Mouse (Mus musculus): ENCODE measurements at regions not wholly inside any gene's neighbourhood (a gene's known extent, or its start where the extent isn't known, plus 50 kb on each side); places are given as distances from the start of the nearest gene placed in this dataset.
"Not testable (repeated sequence)": the region's sequence is repeated elsewhere in the genome, so short reads cannot be mapped to it uniquely, and the experiment has no call there.

DNA sequence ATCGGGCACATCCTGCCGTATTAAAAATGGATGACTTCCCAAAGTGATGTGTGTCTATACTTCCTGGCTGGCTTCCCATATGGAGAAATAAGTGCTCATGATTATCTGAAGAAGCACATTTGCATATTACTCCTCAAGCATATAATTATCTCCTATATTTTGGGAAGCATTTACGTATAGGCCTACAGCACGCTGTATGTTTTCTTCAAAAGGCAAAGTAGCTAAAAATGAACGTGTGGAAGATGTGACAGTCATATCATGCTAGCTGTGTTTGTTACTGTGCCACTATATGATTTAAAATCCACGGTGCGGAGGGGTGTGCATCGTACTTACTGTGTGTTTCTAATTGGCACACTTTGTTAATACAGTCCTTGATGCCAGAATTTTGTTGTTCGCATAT, 242.7 kb downstream of the Antxr2 start:
- TF ChIP-seq CTCF (IDR thresholded peaks at IDR 0.05; ENCODE audit: control insufficient read depth, insufficient read depth, low read length): no peak
- no peak for TF ChIP-seq POLR2A (IDR thresholded peaks at IDR 0.05; ENCODE audit: borderline replicate concordance, control insufficient read depth, low read depth, low read length)

DNA sequence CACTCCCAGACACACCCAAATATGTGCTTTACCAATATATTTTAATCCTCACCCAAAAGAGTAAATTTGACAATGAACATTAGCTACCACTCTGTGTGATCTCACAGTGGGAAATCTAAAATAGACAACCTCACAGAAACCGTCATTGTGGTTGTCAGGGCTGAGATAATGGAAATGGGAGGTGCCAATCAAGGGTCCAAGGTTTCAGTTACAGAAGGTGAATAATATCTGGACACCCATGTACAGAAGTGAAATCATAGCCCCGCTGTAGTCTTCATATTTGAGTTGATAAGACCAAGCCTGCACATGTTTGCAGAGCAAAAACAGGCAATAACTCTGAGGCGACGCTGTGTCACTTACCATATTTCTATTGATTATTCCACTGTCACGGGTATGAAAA, 243.8 kb downstream of the Antxr2 start:
- TF ChIP-seq CTCF (IDR thresholded peaks at IDR 0.05; ENCODE audit: control insufficient read depth, insufficient read depth, low read length): no peak
- no peak for TF ChIP-seq POLR2A (IDR thresholded peaks at IDR 0.05; ENCODE audit: borderline replicate concordance, control insufficient read depth, low read depth, low read length)
- H3K4me3 ChIP-seq (replicated peaks; ENCODE audit: control insufficient read depth, low read depth, low read length): no peak overlapping the region
- H3K27ac ChIP-seq (ENCODE audit: control insufficient read depth, insufficient read depth, low read depth, low read length, poor library complexity): no peak overlapping the region
- H3K4me1 ChIP-seq (ENCODE audit: control insufficient read depth, insufficient read depth, low read length): no peaks in the 10 kb centered on the region
- WGBS: 77% methylated on average over 5 of the region's 5 CpGs

More for the DNA sequence above, 242.7 kb downstream of the Antxr2 start:
- Histone ChIP-seq H3K4me1 (ENCODE audit: control insufficient read depth, insufficient read depth, low read length) (no peaks in the 10 kb centered on the region), H3K4me3 (replicated peaks; ENCODE audit: control insufficient read depth, low read depth, low read length) (no peak overlapping the region), H3K27ac (ENCODE audit: control insufficient read depth, insufficient read depth, low read depth, low read length, poor library complexity) (no peak overlapping the region)
- 83% methylated on average over 9 of the region's 9 CpGs for WGBS

DNA sequence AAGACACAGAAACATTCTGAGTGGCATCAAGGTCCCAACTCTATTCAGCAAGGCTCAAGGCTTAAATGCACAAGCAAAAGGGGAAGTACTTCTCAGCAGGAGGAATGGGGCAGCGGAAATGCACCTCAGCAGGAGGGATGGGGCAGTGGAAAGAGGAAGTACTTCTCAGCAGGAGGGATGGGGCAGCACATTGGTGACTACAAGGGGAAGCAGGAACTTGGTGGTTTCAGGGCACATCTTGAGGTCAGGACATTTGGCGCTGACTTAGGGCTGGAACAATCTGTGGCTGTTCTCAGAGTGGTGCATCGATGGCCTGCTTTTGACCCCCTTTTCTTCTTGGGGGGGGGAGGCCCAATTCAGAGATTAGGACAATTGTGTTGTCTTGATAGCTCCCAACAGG, 255.7 kb downstream of the Antxr2 start:
- 84% methylated on average over 3 of the region's 3 CpGs for WGBS
- not testable (repeated sequence) for H3K4me3 ChIP-seq (replicated peaks; ENCODE audit: control insufficient read depth, low read depth, low read length); H3K27ac ChIP-seq (ENCODE audit: control insufficient read depth, insufficient read depth, low read depth, low read length, poor library complexity); H3K4me1 ChIP-seq (ENCODE audit: control insufficient read depth, insufficient read depth, low read length)

DNA sequence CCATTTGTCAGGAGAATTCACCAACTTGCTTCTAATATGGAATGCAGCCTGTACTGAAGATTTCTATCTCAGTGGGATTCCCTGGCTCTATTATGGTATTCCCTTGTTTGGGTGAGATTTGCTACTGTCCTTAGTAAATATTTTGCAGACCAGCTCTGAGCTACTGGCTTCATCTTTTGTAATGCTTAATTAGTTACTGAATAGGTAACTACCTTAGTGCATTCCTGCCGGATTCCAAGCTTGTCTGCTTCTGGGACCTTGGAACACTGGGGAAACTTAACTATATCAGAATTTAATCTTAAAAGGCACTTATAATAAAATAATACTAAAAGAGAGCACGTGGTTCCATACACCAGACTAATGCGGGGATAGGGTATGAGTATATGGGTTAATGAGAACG, 257.4 kb downstream of the Antxr2 start:
- H3K4me1 ChIP-seq (ENCODE audit: control insufficient read depth, insufficient read depth, low read length); H3K27ac ChIP-seq (ENCODE audit: control insufficient read depth, insufficient read depth, low read depth, low read length, poor library complexity); H3K4me3 ChIP-seq (replicated peaks; ENCODE audit: control insufficient read depth, low read depth, low read length): not testable (repeated sequence)
- 78% methylated on average over 4 of the region's 4 CpGs for WGBS

DNA sequence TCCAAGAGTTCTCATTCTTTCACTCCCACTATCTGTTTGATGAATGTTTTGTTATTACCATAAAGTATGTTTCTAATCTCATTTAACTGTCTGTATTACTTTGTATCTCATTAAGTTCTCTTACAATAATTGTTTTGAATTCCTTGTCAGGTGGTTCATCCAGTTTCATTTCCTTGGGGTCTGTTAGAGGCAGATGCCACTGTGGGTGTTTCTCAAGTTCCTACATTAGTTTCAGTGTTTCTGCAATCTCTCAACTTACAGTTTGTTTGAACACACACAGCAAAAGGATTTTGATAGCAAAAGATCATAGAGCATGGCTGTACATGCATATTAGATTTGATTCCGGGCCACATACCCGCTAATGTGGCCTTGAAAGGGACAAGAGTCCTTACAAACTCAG, 280.5 kb upstream of the Gk2 start:
- Histone ChIP-seq H3K4me1 (ENCODE audit: control insufficient read depth, insufficient read depth, low read length) (no peaks in the 10 kb centered on the region), H3K4me3 (replicated peaks; ENCODE audit: control insufficient read depth, low read depth, low read length) (no peak overlapping the region), H3K27ac (ENCODE audit: control insufficient read depth, insufficient read depth, low read depth, low read length, poor library complexity) (no peak overlapping the region)
- 72% methylated on average over 2 of the region's 2 CpGs for WGBS
- no peak for TF ChIP-seq CTCF (IDR thresholded peaks at IDR 0.05; ENCODE audit: control insufficient read depth, insufficient read depth, low read length)
- no peak for TF ChIP-seq POLR2A (IDR thresholded peaks at IDR 0.05; ENCODE audit: borderline replicate concordance, control insufficient read depth, low read depth, low read length)

DNA sequence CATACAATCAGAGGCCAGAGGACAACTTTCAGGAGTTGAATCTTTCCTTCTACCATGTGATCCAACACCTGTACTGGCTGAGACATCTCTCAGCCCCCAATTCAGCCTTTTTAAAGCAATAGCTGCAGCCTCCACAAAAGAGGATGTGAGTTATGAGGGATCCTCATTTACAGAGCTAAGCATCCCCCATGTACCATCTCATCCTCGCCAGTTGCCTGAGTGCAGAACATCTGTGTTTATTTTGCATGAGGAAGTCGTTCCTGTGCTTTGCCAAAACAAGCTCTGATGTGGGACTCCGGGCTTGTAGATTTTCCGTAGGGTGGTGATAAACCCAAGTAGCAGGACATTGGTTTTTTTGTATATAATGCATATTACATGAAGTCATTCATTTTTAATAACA, 274.1 kb upstream of the Gk2 start:
- Histone ChIP-seq H3K27ac (ENCODE audit: control insufficient read depth, insufficient read depth, low read depth, low read length, poor library complexity) (no peak overlapping the region), H3K4me1 (ENCODE audit: control insufficient read depth, insufficient read depth, low read length) (no peaks in the 10 kb centered on the region), H3K4me3 (replicated peaks; ENCODE audit: control insufficient read depth, low read depth, low read length) (no peak overlapping the region)
- WGBS: 49% methylated on average over 4 of the region's 4 CpGs
- TF ChIP-seq POLR2A (IDR thresholded peaks at IDR 0.05; ENCODE audit: borderline replicate concordance, control insufficient read depth, low read depth, low read length) (no peak), CTCF (IDR thresholded peaks at IDR 0.05; ENCODE audit: control insufficient read depth, insufficient read depth, low read length) (no peak)

DNA sequence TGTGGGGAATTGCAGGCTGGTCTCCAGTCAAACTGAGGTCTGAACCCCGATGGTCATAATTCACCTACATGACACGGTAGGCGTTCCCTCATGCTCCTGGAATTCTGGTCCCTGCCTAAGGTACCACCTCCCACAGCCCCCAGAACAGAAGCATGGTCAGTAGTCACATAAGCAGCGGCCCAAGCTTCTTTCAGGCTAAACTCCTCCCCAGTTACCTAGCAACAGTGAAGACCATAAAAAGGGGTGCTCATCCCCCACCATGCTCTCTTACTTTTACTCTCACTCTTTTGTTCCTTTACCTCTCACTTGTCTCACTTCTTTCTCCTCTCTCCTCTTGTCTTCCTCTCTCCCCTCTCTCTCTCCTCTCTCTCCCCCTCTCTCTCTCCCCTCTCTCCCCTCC, 262.5 kb upstream of the Gk2 start:
- H3K27ac ChIP-seq (ENCODE audit: control insufficient read depth, insufficient read depth, low read depth, low read length, poor library complexity); H3K4me3 ChIP-seq (replicated peaks; ENCODE audit: control insufficient read depth, low read depth, low read length); H3K4me1 ChIP-seq (ENCODE audit: control insufficient read depth, insufficient read depth, low read length): not testable (repeated sequence)
- WGBS: 69% methylated on average over 4 of the region's 4 CpGs

DNA sequence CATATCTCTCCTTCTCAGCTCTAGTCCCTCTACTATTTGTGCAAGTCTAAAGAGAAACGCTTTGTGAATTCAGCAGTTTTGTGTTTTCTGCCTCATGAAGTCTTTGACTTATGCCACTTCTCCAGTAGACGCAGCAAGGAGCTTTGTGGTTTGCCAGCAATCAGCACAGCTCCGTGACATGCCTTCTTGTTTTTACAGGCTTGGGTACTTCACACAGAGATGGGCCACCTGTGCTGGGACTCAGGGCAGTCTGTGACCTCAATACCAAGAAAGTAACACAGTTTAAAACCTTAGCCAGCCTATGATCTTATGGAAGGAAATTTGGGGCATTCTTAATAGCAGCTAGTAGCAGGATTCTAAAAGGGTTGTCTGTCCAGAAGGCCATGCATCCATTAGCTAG, 248.4 kb upstream of the Gk2 start:
- H3K4me1 ChIP-seq (ENCODE audit: control insufficient read depth, insufficient read depth, low read length): no peaks in the 10 kb centered on the region
- 66% methylated on average over 3 of the region's 3 CpGs for WGBS
- H3K27ac ChIP-seq (ENCODE audit: control insufficient read depth, insufficient read depth, low read depth, low read length, poor library complexity): no peak overlapping the region
- TF ChIP-seq POLR2A (IDR thresholded peaks at IDR 0.05; ENCODE audit: borderline replicate concordance, control insufficient read depth, low read depth, low read length) (no peak), CTCF (IDR thresholded peaks at IDR 0.05; ENCODE audit: control insufficient read depth, insufficient read depth, low read length) (no peak)
- no peak overlapping the region for H3K4me3 ChIP-seq (replicated peaks; ENCODE audit: control insufficient read depth, low read depth, low read length)

DNA sequence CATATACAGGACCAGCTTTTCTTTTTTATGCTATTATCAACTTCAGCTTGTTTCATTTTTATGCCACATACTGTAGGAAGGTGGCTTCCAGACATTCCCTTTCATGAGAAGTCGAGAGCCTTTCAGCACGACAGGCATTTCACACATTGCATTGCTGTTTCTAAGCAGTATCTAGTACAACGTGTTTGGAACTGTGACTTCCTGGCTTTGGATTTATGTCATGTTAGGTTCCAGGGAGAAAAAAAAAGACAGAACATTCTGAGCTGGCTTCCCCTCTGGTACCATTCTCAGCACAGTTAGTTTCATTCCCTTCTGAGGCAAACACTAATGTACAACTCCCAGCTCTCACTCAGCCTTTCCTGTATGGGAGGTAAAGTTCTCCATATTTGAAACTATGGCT, 243.7 kb upstream of the Gk2 start:
- TF ChIP-seq CTCF (IDR thresholded peaks at IDR 0.05; ENCODE audit: control insufficient read depth, insufficient read depth, low read length) (no peak), POLR2A (IDR thresholded peaks at IDR 0.05; ENCODE audit: borderline replicate concordance, control insufficient read depth, low read depth, low read length) (no peak)
- WGBS: 59% methylated on average over 3 of the region's 3 CpGs
- no peak overlapping the region for H3K4me3 ChIP-seq (replicated peaks; ENCODE audit: control insufficient read depth, low read depth, low read length)
- H3K27ac ChIP-seq (ENCODE audit: control insufficient read depth, insufficient read depth, low read depth, low read length, poor library complexity): no peak overlapping the region
- no peaks in the 10 kb centered on the region for H3K4me1 ChIP-seq (ENCODE audit: control insufficient read depth, insufficient read depth, low read length)

All from bone marrow, adult 2 months (tissue).